ENCODE assay signal across 13 mouse cellular contexts in the genomic region with DNA sequence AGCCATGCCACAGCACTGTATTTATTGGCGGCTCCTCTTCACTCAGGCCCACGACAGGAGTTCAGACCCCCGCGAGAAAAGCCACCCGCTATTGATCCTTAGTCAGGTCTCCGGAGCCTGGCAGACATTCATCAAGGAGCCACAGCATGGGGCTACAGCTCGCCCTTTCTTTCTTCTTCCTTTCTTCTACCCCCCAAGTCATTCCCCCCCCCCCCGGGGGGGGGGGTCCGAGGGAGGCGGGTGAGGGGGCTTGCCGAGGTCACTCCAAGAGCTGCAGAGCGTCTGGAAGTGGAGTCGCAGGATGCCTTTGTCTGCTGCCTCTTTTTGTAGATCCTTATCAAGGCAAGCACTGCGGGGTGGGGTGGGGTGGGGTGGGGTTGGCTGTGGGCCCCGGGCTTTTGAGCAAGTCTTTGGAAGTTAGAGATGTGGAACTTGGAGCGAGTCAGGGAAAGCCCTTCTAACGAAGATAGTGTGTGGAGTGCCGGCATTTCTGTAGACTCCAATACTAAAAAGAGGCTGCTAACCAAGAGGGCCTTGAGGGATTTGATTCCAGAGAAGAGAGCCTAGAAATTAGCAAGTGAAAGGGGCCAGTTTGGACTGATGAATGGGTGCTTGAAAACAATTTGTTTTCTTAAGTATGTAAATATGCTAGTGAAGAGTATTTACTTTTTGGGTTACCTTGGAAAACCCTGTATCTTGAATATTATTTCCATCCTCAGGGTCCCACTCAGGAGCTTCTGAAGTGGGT.
DNase-seq lines count a peak whose midpoint lies in the region; ATAC-seq and TF ChIP-seq lines count a peak whose summit lies in the region.
"Had no signal": no experiment of that assay in that cellular context is flagged by ENCODE, and none has a peak within 500 bp of the region (broad histone marks: within the 10 kb centered on the region; RNA-seq: fewer than 3 reads in every experiment).

No protein-coding gene starts in this region.

- H3K9me3 ChIP-seq in heart, embryonic 12.5 days (replicated peaks), result no peaks in the 10 kb centered on the region
- no peaks in the 10 kb centered on the region for H3K9me3 ChIP-seq in midbrain, embryonic 10.5 days (replicated peaks)
- H3K9me3 ChIP-seq in midbrain, postnatal 0 days (ENCODE audit: low read length), result no peaks in the 10 kb centered on the region
- H3K9me3 ChIP-seq in hindbrain, embryonic 13.5 days, result no peaks in the 10 kb centered on the region
- no peaks in the 10 kb centered on the region for H3K9me3 ChIP-seq in neural tube, embryonic 15.5 days (replicated peaks)
- H3K9me3 ChIP-seq: megakaryocyte, embryonic 14.5 days had no signal

- 0 out of 2 replicates have a peak, but pooled peaks cover 6% of the 10 kb centered on the region for H3K36me3 ChIP-seq in heart, embryonic 12.5 days
- H3K36me3 ChIP-seq in midbrain, embryonic 10.5 days, result peaks cover 16% of the 10 kb centered on the region
- H3K36me3 ChIP-seq in midbrain, postnatal 0 days (ENCODE audit: insufficient read depth, low read length), result no peaks in the 10 kb centered on the region
- peaks cover 9% of the 10 kb centered on the region for H3K36me3 ChIP-seq in hindbrain, embryonic 13.5 days
- no peaks in the 10 kb centered on the region for H3K36me3 ChIP-seq in neural tube, embryonic 15.5 days

- no peak for TF ChIP-seq CTCF in midbrain, postnatal 0 days (IDR thresholded peaks at IDR 0.05)
- no peak for TF ChIP-seq CTCF in left cerebral cortex, adult 2 months (IDR thresholded peaks at IDR 0.05)

- H3K27me3 ChIP-seq in heart, embryonic 12.5 days (replicated peaks), result no peaks in the 10 kb centered on the region
- H3K27me3 ChIP-seq in midbrain, embryonic 10.5 days (ENCODE audit: low read depth, poor library complexity, severe bottlenecking), result no peaks in the 10 kb centered on the region; the same call in 1 of the 2 replicates
- H3K27me3 ChIP-seq in midbrain, postnatal 0 days (ENCODE audit: insufficient read depth, low read length), result no peaks in the 10 kb centered on the region
- H3K27me3 ChIP-seq in hindbrain, embryonic 13.5 days, result no peaks in the 10 kb centered on the region
- H3K27me3 ChIP-seq in neural tube, embryonic 15.5 days (replicated peaks), result no peaks in the 10 kb centered on the region
- H3K27me3 ChIP-seq: megakaryocyte, embryonic 14.5 days had no signal

- WGBS in heart, embryonic 12.5 days, result 12% methylated on average over 15 of the region's 18 CpGs
- WGBS in midbrain, embryonic 10.5 days, result 1% methylated on average over 18 of the region's 18 CpGs
- 11% methylated on average over 15 of the region's 18 CpGs for WGBS in midbrain, postnatal 0 days
- 3% methylated on average over 18 of the region's 18 CpGs for WGBS in hindbrain, embryonic 13.5 days
- WGBS in neural tube, embryonic 15.5 days, result 6% methylated on average over 15 of the region's 18 CpGs

- intact Hi-C loops in left cerebral cortex, adult 2 months (cut with DNase I), result loop anchor here (1.0 kb wide), 1 partner anchor 11 kb away; no protein-coding TSS in a partner anchor

- no peak for ATAC-seq in heart, embryonic 12.5 days (ENCODE audit: insufficient number of reproducible peaks, low FRiP score)
- no peak for ATAC-seq in midbrain, postnatal 0 days (ENCODE audit: low FRiP score)
- ATAC-seq in hindbrain, embryonic 13.5 days (ENCODE audit: low FRiP score), result no peak
- ATAC-seq in neural tube, embryonic 15.5 days (ENCODE audit: low FRiP score), result no peak

- H3K27ac ChIP-seq in heart, embryonic 12.5 days (ENCODE audit: poor library complexity, severe bottlenecking), result no peak overlapping the region
- peak overlapping the region; percentile 99 for H3K27ac ChIP-seq in midbrain, embryonic 10.5 days (replicated peaks)
- no peak overlapping the region for H3K27ac ChIP-seq in midbrain, postnatal 0 days (ENCODE audit: low read depth, low read length)
- H3K27ac ChIP-seq in hindbrain, embryonic 13.5 days, result peak overlapping the region; percentile 55; the same call in 1 of the 2 replicates
- peak overlapping the region; percentile 56 for H3K27ac ChIP-seq in neural tube, embryonic 15.5 days (replicated peaks)
- H3K27ac ChIP-seq in left cerebral cortex, adult 2 months, result no peak overlapping the region
- H3K27ac ChIP-seq: stomach, postnatal 0 days had no signal

- H3K4me3 ChIP-seq in heart, embryonic 12.5 days, result no peak overlapping the region
- H3K4me3 ChIP-seq in midbrain, embryonic 10.5 days, result peak overlapping the region; percentile 38
- no peak overlapping the region for H3K4me3 ChIP-seq in midbrain, postnatal 0 days (ENCODE audit: low read depth, low read length)
- no peak overlapping the region for H3K4me3 ChIP-seq in hindbrain, embryonic 13.5 days
- no peak overlapping the region for H3K4me3 ChIP-seq in neural tube, embryonic 15.5 days (replicated peaks)
- no peak overlapping the region for H3K4me3 ChIP-seq in left cerebral cortex, adult 2 months
- H3K4me3 ChIP-seq: megakaryocyte, embryonic 14.5 days had no signal

- DNase-seq in heart, adult 11 months, result peak; percentile 92
- DNase-seq in midbrain, embryonic 10.5 days (ENCODE audit: low spot score), result peak; percentile 59
- DNase-seq in midbrain, postnatal 0 days (ENCODE audit: low spot score), result no peak
- DNase-seq in left cerebral cortex, adult 2 months (ENCODE audit: extremely low spot score in 1 of 2, low spot score in 2 of 2), result no peak
- DNase-seq in adrenal gland, postnatal 4 days (ENCODE audit: low spot score in 2 of 2), result no peak
- DNase-seq: B cell, adult 2 months; liver; right cerebral cortex, postnatal 14 days had no signal

- no peak overlapping the region for H3K9ac ChIP-seq in heart, embryonic 12.5 days
- no peak overlapping the region for H3K9ac ChIP-seq in midbrain, postnatal 0 days (replicated peaks; ENCODE audit: low read length, poor library complexity, severe bottlenecking)
- H3K9ac ChIP-seq in hindbrain, embryonic 13.5 days, result no peak overlapping the region
- H3K9ac ChIP-seq in neural tube, embryonic 15.5 days (replicated peaks), result no peak overlapping the region

- H3K4me2 ChIP-seq in heart, embryonic 12.5 days, result no peak overlapping the region
- no peak overlapping the region for H3K4me2 ChIP-seq in midbrain, postnatal 0 days (ENCODE audit: low read depth, low read length, poor library complexity, severe bottlenecking)
- H3K4me2 ChIP-seq in hindbrain, embryonic 13.5 days, result no peak overlapping the region
- no peak overlapping the region for H3K4me2 ChIP-seq in neural tube, embryonic 15.5 days

- H3K4me1 ChIP-seq in heart, embryonic 12.5 days (replicated peaks), result peaks cover 82% of the 10 kb centered on the region
- H3K4me1 ChIP-seq in midbrain, embryonic 10.5 days, result peaks cover 92% of the 10 kb centered on the region
- H3K4me1 ChIP-seq in midbrain, postnatal 0 days (ENCODE audit: insufficient read depth, low read length), result peaks cover 12% of the 10 kb centered on the region
- H3K4me1 ChIP-seq in hindbrain, embryonic 13.5 days (replicated peaks), result peaks cover 88% of the 10 kb centered on the region
- peaks cover 79% of the 10 kb centered on the region for H3K4me1 ChIP-seq in neural tube, embryonic 15.5 days

Comparison
In these comparisons a context has a peak if more than half of its experiments do, and no peak if none do; other contexts are left out.
1. DNase-seq: peak in heart, adult 11 months (single experiment) and midbrain, embryonic 10.5 days (single experiment); none in midbrain, postnatal 0 days (single experiment), left cerebral cortex, adult 2 months (0 of 2) and adrenal gland, postnatal 4 days (0 of 2).
2. H3K27ac ChIP-seq: peak in midbrain, embryonic 10.5 days (single experiment), hindbrain, embryonic 13.5 days (single experiment) and neural tube, embryonic 15.5 days (single experiment); none in heart, embryonic 12.5 days (single experiment), midbrain, postnatal 0 days (single experiment) and left cerebral cortex, adult 2 months (single experiment).